Mouse (Mus musculus) embryonic facial prominence, embryonic 11.5 days (tissue): ENCODE data around the gene Wbp11. TPM values are rescaled to one million over a fixed set of nuclear protein-coding genes. Genes with fewer than 3 reads are reported as not detected.

Experiments
- ATAC-seq: fragments of 200-750 bp; cut with Nextera tagmentation; replicated peaks from 2 replicates; pipeline ENCODE4 v1.8.0; 2017; ENCODE audit warnings: low read depth; ENCODE audit not compliant: insufficient number of reproducible peaks, low FRiP score, low TSS enrichment
- DNase-seq: peaks from one replicate; pipeline ENCODE4 v3.0.0-alpha.2; 2015; ENCODE audit warnings: low spot score
- H3K27ac ChIP-seq: fragments of 300-500 bp; sonication (generic); replicated peaks from 2 replicates; pipeline ENCODE4 v1.5.1; 2014; ENCODE audit warnings: mild to moderate bottlenecking, low read depth, low read length, control low read depth
- H3K27me3 ChIP-seq: fragments of 300-500 bp; sonication (generic); 2 replicates; pipeline ENCODE4 v1.6.1; 2014; ENCODE audit warnings: mild to moderate bottlenecking, low read length, moderate library complexity, mixed read lengths; ENCODE audit not compliant: control insufficient read depth, insufficient read depth
- H3K36me3 ChIP-seq: fragments of 300-500 bp; sonication (generic); replicated peaks from 2 replicates; pipeline ENCODE4 v1.6.1; 2014; ENCODE audit warnings: low read depth, mild to moderate bottlenecking, low read length, moderate library complexity, mixed read lengths; ENCODE audit not compliant: control insufficient read depth, insufficient read depth
- H3K4me1 ChIP-seq: fragments of 300-500 bp; sonication (generic); 2 replicates; pipeline ENCODE4 v1.6.1; 2014; ENCODE audit warnings: low read length, mixed read lengths; ENCODE audit not compliant: control insufficient read depth, insufficient read depth
- H3K4me2 ChIP-seq: fragments of 300-500 bp; sonication (generic); 2 replicates; pipeline ENCODE4 v1.6.1; 2014; ENCODE audit warnings: low read depth, mild to moderate bottlenecking, control low read depth, low read length, moderate library complexity
- H3K4me3 ChIP-seq: fragments of 300-500 bp; sonication (generic); 2 replicates; pipeline ENCODE4 v1.5.1; 2014; ENCODE audit warnings: low read depth, low read length, control low read depth
- H3K9ac ChIP-seq: fragments of 300-500 bp; sonication (generic); replicated peaks from 2 replicates; pipeline ENCODE4 v1.6.1; 2014; ENCODE audit warnings: mild to moderate bottlenecking, control low read depth, low read length
- H3K9me3 ChIP-seq: fragments of 300-500 bp; sonication (generic); replicated peaks from 2 replicates; pipeline ENCODE4 v1.6.1; 2016; ENCODE audit warnings: mild to moderate bottlenecking, low read length, inconsistent platforms, mixed read lengths; ENCODE audit not compliant: control insufficient read depth
- WGBS: fragments of 180-500 bp; shearing (Covaris S2); extraction: QIAGEN DNeasy Blood & Tissue Kit; methylation state at CpG from one replicate; pipeline ENCODE4 v1.1.7; 2014; 5-methylcytosine and 5-hydroxymethylcytosine counted together
- polyA plus RNA-seq: library from polyadenylated mRNA; unstranded; fragments of >200 nt; fragmentation: Nextera tagmentation; extraction: Ambion mirVana; gene quantifications from 2 replicates; pipeline ENCODE4 v1.2.1, GENCODE M21; 2014

Wbp11 gene
- polyA plus RNA-seq: 140 and 146 TPM in 2 replicates

DNA sequence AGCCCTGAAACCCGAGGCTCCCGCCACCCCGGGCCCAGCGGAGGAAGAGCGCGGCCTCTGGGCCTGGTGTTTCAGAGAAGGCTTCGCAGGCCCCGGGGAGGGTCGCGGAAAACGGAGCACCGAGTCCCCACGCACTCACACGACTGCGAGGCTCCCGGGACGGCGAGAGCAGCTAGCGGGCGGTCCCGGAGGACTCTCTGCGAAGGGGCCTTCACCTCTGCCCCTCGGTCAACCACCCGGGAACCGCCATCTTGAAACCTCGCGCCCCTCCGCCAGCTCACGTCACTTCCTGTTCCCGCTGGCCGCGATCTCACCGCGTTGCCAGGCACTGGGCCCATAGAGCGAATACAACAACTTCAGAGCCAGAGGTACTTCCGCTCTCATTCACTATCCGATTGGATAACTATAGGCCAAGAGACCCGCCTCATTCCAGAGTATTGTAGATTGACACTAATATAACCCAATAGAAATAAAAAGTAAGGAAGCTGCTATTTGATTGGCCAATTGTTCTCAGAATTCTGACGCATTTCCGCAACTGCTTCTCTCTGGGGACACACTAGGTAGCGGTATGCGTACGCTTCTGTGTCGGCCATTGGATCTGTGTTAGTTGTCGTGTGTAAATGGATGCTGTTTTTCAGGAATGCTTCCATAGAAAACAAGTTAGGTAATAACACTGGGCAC, at the start of gene Wbp11:
TSS of gene Wbp11 (minus strand) at position 353 of the 681 bp plus-strand sequence.
- no peaks in the 10 kb centered on the region for H3K9me3 ChIP-seq
- H3K4me2 ChIP-seq: peak within 1 kb of the TSS; percentile 52
- H3K27ac ChIP-seq: peak within 1 kb of the TSS; percentile 43
- DNase-seq (peak; percentile 97), ATAC-seq (peak; percentile 100)
- H3K4me3 ChIP-seq: peak within 1 kb of the TSS; percentile 99
- no peaks in the 10 kb centered on the region for H3K4me1 ChIP-seq
- no peaks in the 10 kb centered on the region for H3K36me3 ChIP-seq
- H3K27me3 ChIP-seq: no peaks in the 10 kb centered on the region
- H3K9ac ChIP-seq: peak within 1 kb of the TSS; percentile 98
- WGBS: 1% methylated on average over 38 of the region's 45 CpGs

DNA sequence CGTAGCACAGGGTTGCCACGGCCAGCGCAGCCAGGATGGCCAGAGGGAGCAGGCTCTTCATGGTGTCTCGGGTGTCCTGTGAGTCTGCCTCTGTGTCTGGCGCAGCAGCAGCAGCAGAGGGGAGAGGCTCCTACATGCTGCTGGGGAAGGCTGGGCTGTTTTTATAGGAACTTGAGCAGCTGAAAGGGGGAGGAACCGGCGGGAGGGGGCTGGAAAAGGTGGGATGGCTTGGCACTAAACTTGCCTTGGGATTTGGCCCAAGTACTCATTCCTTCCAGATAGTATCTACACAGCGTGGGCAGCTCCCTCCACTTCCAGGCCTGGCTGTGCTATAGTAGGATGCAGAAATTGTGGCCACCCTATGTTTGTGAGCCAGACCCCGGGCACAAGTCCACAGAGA, 47.6 kb upstream of the Wbp11 start, which contains the start of gene Mgp:
TSS of gene Mgp (minus strand) at position 154 of the 400 bp plus-strand sequence.
- Histone ChIP-seq H3K27ac (no peak within 1 kb of the TSS), H3K9ac (peak within 1 kb of the TSS; percentile 7), H3K4me3 (no peak within 1 kb of the TSS), H3K27me3 (no peaks in the 10 kb centered on the region), H3K4me2 (peak within 1 kb of the TSS; percentile 19; the same call in 1 of the 2 replicates), H3K9me3 (no peaks in the 10 kb centered on the region), H3K4me1 (no peaks in the 10 kb centered on the region), H3K36me3 (no peaks in the 10 kb centered on the region)
- ATAC-seq (no peak), DNase-seq (peak; percentile 52)
- 24% methylated on average over 9 of the region's 9 CpGs for WGBS

GRCm38 (mm10) chr6:136874599-136874998, 46.6 kb upstream of the Wbp11 start:
- no peak overlapping the region for H3K4me3 ChIP-seq
- H3K4me1 ChIP-seq: no peaks in the 10 kb centered on the region
- no peak overlapping the region for H3K27ac ChIP-seq
- H3K36me3 ChIP-seq: no peaks in the 10 kb centered on the region
- no peak for DNase-seq
- no peaks in the 10 kb centered on the region for H3K27me3 ChIP-seq
- no peak for ATAC-seq
- H3K9me3 ChIP-seq: no peaks in the 10 kb centered on the region
- H3K4me2 ChIP-seq: no peak overlapping the region
- no peak overlapping the region for H3K9ac ChIP-seq
- 68% methylated on average over 8 of the region's 8 CpGs for WGBS

GRCm38 (mm10) chr6:136868921-136869320, 40.9 kb upstream of the Wbp11 start:
- H3K27ac ChIP-seq: no peak overlapping the region
- no peak for DNase-seq
- WGBS: 79% methylated on average over 5 of the region's 5 CpGs
- H3K9me3 ChIP-seq: no peaks in the 10 kb centered on the region
- H3K36me3 ChIP-seq: no peaks in the 10 kb centered on the region
- no peak overlapping the region for H3K4me3 ChIP-seq
- no peaks in the 10 kb centered on the region for H3K4me1 ChIP-seq
- H3K4me2 ChIP-seq: no peak overlapping the region
- H3K9ac ChIP-seq: no peak overlapping the region
- no peak for ATAC-seq
- no peaks in the 10 kb centered on the region for H3K27me3 ChIP-seq

DNA sequence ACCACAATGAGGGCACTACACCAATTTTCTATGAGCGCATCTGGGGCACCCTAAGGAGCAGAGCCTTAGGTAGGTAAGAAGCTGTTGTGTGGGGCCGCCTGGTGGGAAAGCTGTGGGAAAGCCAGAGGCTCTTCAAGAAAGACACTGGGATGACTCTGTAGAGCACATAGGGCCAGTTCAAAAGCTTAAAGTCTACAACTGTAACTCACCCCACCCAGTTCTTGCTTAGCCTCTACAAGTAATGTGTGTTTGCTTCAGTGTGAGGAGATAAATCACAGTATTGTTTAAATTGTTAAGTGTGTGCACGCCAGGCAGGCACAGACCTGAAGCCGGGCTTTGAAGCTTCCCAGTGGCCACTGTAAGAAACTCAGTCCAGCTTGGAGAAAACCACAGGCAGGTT, 38.1 kb upstream of the Wbp11 start:
- Histone ChIP-seq H3K36me3 (no peaks in the 10 kb centered on the region), H3K4me1 (no peaks in the 10 kb centered on the region), H3K4me2 (no peak overlapping the region), H3K9me3 (no peaks in the 10 kb centered on the region), H3K27ac (no peak overlapping the region), H3K9ac (no peak overlapping the region), H3K4me3 (no peak overlapping the region), H3K27me3 (no peaks in the 10 kb centered on the region)
- DNase-seq (no peak), ATAC-seq (no peak)
- WGBS: 83% methylated on average over 4 of the region's 4 CpGs

DNA sequence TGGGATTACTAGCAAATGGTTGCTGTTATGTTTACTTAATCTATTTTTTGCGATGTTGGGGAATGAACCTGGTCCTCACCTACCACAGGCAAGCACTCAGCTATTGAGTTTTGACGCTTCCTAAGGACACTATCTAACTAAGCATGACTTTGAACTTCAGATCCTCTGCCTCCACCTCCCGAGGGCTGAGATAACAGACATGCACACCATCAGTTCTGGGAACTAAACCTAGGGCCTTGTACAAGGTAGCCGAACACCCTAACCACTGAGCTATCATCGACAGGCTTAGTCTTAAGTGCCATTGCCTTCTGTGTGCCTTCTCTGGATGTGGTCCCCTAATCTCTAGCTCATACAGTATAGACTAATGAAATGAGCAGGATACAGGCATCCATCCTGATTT, 37.3 kb upstream of the Wbp11 start:
- Histone ChIP-seq H3K9ac (no peak overlapping the region), H3K4me3 (no peak overlapping the region), H3K4me1 (no peaks in the 10 kb centered on the region), H3K36me3 (no peaks in the 10 kb centered on the region), H3K27ac (no peak overlapping the region), H3K4me2 (no peak overlapping the region), H3K27me3 (no peaks in the 10 kb centered on the region), H3K9me3 (no peaks in the 10 kb centered on the region)
- ATAC-seq (no peak), DNase-seq (no peak)
- WGBS: 92% methylated on average over 5 of the region's 5 CpGs

GRCm38 (mm10) chr6:136861020-136861419, 33.0 kb upstream of the Wbp11 start:
- Histone ChIP-seq H3K4me2 (no peak overlapping the region), H3K4me3 (no peak overlapping the region), H3K9ac (no peak overlapping the region), H3K27me3 (no peaks in the 10 kb centered on the region), H3K36me3 (no peaks in the 10 kb centered on the region), H3K27ac (no peak overlapping the region), H3K4me1 (peaks cover 2% of the 10 kb centered on the region; the same call in 1 of the 2 replicates), H3K9me3 (no peaks in the 10 kb centered on the region)
- 51% methylated on average over 9 of the region's 9 CpGs for WGBS
- no peak; the same call in 1 of the 2 replicates for ATAC-seq
- peak; percentile 86 for DNase-seq

- no peak overlapping the region for H3K4me3 ChIP-seq
- no peak overlapping the region for H3K4me2 ChIP-seq
- peaks cover 2% of the 10 kb centered on the region; the same call in 1 of the 2 replicates for H3K4me1 ChIP-seq
- no peaks in the 10 kb centered on the region for H3K9me3 ChIP-seq
- DNase-seq: no peak
- no peak overlapping the region for H3K27ac ChIP-seq
- no peak overlapping the region for H3K9ac ChIP-seq
- 74% methylated on average over 8 of the region's 8 CpGs for WGBS
- no peaks in the 10 kb centered on the region for H3K36me3 ChIP-seq
- H3K27me3 ChIP-seq: no peaks in the 10 kb centered on the region
- no peak for ATAC-seq
Measured at GRCm38 (mm10) chr6:136858420-136858819, 30.4 kb upstream of the Wbp11 start.
